Mouse (Mus musculus) lung, postnatal 0 days (tissue): ENCODE measurements at regions not wholly inside any gene's neighbourhood (a gene's known extent, or its start where the extent isn't known, plus 50 kb on each side); places are given as distances from the start of the nearest gene placed in this dataset.

Source experiments
- ATAC-seq: fragments of 200-750 bp; cut with Nextera tagmentation; 2 replicates; pipeline ENCODE4 v1.8.0; 2017; ENCODE audit warnings: moderate library complexity
- DNase-seq: peaks from one replicate; pipeline ENCODE4 v3.0.0-alpha.2; 2016; ENCODE audit warnings: low spot score
- H3K27ac ChIP-seq: fragments of 300-500 bp; sonication (generic); 2 replicates; pipeline ENCODE4 v1.5.1; 2014; ENCODE audit warnings: antibody characterized with exemption, mild to moderate bottlenecking, low read length, mixed read lengths
- H3K27me3 ChIP-seq: fragments of 300-500 bp; sonication (generic); replicated peaks from 2 replicates; pipeline ENCODE4 v1.6.1; 2014; ENCODE audit warnings: low read length, mixed read lengths; ENCODE audit not compliant: insufficient read depth
- H3K36me3 ChIP-seq: fragments of 300-500 bp; sonication (generic); 2 replicates; pipeline ENCODE4 v1.6.1; 2014; ENCODE audit warnings: low read length, mixed read lengths; ENCODE audit not compliant: insufficient read depth
- H3K4me1 ChIP-seq: fragments of 300-500 bp; sonication (generic); 2 replicates; pipeline ENCODE4 v1.6.1; 2014; ENCODE audit warnings: antibody characterized with exemption, low read depth, low read length, mixed read lengths; ENCODE audit not compliant: insufficient read depth
- H3K4me2 ChIP-seq: fragments of 300-500 bp; sonication (generic); replicated peaks from 2 replicates; pipeline ENCODE4 v1.6.1; 2014; ENCODE audit warnings: low read depth, mild to moderate bottlenecking, low read length, moderate library complexity, mixed read lengths
- H3K4me3 ChIP-seq: fragments of 300-500 bp; sonication (generic); 2 replicates; pipeline ENCODE4 v1.5.1; 2014; ENCODE audit warnings: low read depth, low read length
- H3K9ac ChIP-seq: fragments of 300-500 bp; sonication (generic); replicated peaks from 2 replicates; pipeline ENCODE4 v1.6.1; 2014; ENCODE audit warnings: low read depth, mild to moderate bottlenecking
- H3K9me3 ChIP-seq: fragments of 300-500 bp; sonication (generic); 2 replicates; pipeline ENCODE4 v1.6.1; 2016; ENCODE audit warnings: low read length, mixed read lengths
- CTCF ChIP-seq: IDR thresholded peaks from 2 replicates; pipeline ENCODE4 v1.5.1; 2016; ENCODE audit warnings: antibody characterized with exemption, mild to moderate bottlenecking
- EP300 ChIP-seq: IDR thresholded peaks from 2 replicates; pipeline ENCODE4 v1.6.1; 2016; ENCODE audit warnings: antibody characterized with exemption, mild to moderate bottlenecking, control low read depth
- whole genome bisulfite sequencing: fragments of 180-500 bp; shearing (Covaris S2); extraction: QIAGEN DNeasy Blood & Tissue Kit; methylation state at CpG from one replicate; pipeline ENCODE4 v1.1.7; 2014; 5-methylcytosine and 5-hydroxymethylcytosine counted together

GRCm38 (mm10) chr11:7561437-7561836 lies 347.7 kb upstream of the Igfbp3 start:
- TF ChIP-seq EP300 (no peak), CTCF (no peak)
- Histone ChIP-seq H3K9me3 (no peaks in the 10 kb centered on the region), H3K9ac (no peak overlapping the region), H3K4me1 (no peaks in the 10 kb centered on the region), H3K36me3 (no peaks in the 10 kb centered on the region), H3K4me2 (no peak overlapping the region), H3K27me3 (no peaks in the 10 kb centered on the region), H3K4me3 (no peak overlapping the region), H3K27ac (no peak overlapping the region)
- 57% methylated on average over 1 of the region's 1 CpGs for WGBS
- ATAC-seq (no peak), DNase-seq (no peak)

- no peak for ATAC-seq
- no peaks in the 10 kb centered on the region for H3K4me1 ChIP-seq
- H3K27ac ChIP-seq: no peak overlapping the region
- no peak overlapping the region for H3K4me2 ChIP-seq
- no peaks in the 10 kb centered on the region for H3K27me3 ChIP-seq
- H3K9me3 ChIP-seq: no peaks in the 10 kb centered on the region
- H3K9ac ChIP-seq: no peak overlapping the region
- peak; percentile 25 for DNase-seq
- H3K36me3 ChIP-seq: no peaks in the 10 kb centered on the region
- 49% methylated on average over 6 of the region's 6 CpGs for WGBS
- no peak overlapping the region for H3K4me3 ChIP-seq
- no peak for TF ChIP-seq CTCF
- no peak for TF ChIP-seq EP300
Measured at GRCm38 (mm10) chr11:7555613-7556274, 342.0 kb upstream of the Igfbp3 start.

DNA sequence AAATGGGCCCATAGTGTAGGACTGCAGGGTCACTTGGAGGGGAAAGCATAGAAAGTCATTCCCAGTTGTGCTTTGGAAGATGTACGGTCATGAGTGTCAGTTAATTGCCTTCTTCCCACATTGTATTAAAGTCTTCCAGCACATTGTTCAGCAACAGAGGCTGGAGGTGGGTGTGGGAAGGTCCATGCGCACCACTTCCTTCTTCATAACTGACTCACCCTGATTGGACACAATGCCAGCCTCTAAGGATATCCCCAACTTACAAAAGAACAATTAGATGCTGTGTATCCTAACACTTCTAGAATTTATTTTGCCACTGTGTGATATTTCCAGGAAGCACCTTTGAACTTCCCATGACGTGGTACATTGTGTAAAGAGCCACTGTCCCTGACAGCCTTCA lies 338.4 kb upstream of the Igfbp3 start:
- DNase-seq (peak; percentile 5), ATAC-seq (peak; percentile 46)
- H3K4me1 ChIP-seq: no peaks in the 10 kb centered on the region
- no peak for TF ChIP-seq CTCF
- peak; percentile 59; the same call in 1 of the 2 replicates for TF ChIP-seq EP300
- no peak overlapping the region for H3K27ac ChIP-seq
- WGBS: 60% methylated on average over 3 of the region's 3 CpGs
- no peaks in the 10 kb centered on the region for H3K27me3 ChIP-seq
- no peaks in the 10 kb centered on the region for H3K36me3 ChIP-seq
- no peaks in the 10 kb centered on the region for H3K9me3 ChIP-seq
- H3K4me3 ChIP-seq: no peak overlapping the region
- H3K4me2 ChIP-seq: no peak overlapping the region
- no peak overlapping the region for H3K9ac ChIP-seq

GRCm38 (mm10) chr11:7547796-7548195 lies 334.1 kb upstream of the Igfbp3 start:
- 55% methylated on average over 2 of the region's 2 CpGs for WGBS
- no peaks in the 10 kb centered on the region for H3K9me3 ChIP-seq
- H3K4me2 ChIP-seq: no peak overlapping the region
- H3K27ac ChIP-seq: no peak overlapping the region
- TF ChIP-seq EP300: no peak
- TF ChIP-seq CTCF: no peak
- DNase-seq: no peak
- no peak for ATAC-seq
- no peak overlapping the region for H3K4me3 ChIP-seq
- no peaks in the 10 kb centered on the region for H3K36me3 ChIP-seq
- no peak overlapping the region for H3K9ac ChIP-seq
- no peaks in the 10 kb centered on the region for H3K4me1 ChIP-seq
- H3K27me3 ChIP-seq: no peaks in the 10 kb centered on the region

- Histone ChIP-seq H3K9me3 (no peaks in the 10 kb centered on the region), H3K4me3 (no peak overlapping the region), H3K36me3 (no peaks in the 10 kb centered on the region), H3K9ac (no peak overlapping the region), H3K27me3 (no peaks in the 10 kb centered on the region), H3K4me2 (no peak overlapping the region), H3K4me1 (no peaks in the 10 kb centered on the region), H3K27ac (no peak overlapping the region)
- ATAC-seq (no peak), DNase-seq (no peak)
- 46% methylated on average over 2 of the region's 2 CpGs for WGBS
- TF ChIP-seq CTCF (no peak), EP300 (no peak)
Measured at GRCm38 (mm10) chr11:7545621-7546020, 331.9 kb upstream of the Igfbp3 start.

GRCm38 (mm10) chr11:7534590-7534989 lies 320.9 kb upstream of the Igfbp3 start:
- no peak for TF ChIP-seq EP300
- TF ChIP-seq CTCF: no peak
- no peak overlapping the region for H3K4me2 ChIP-seq
- no peaks in the 10 kb centered on the region for H3K9me3 ChIP-seq
- H3K27me3 ChIP-seq: no peaks in the 10 kb centered on the region
- no peak for DNase-seq
- H3K36me3 ChIP-seq: no peaks in the 10 kb centered on the region
- H3K4me3 ChIP-seq: no peak overlapping the region
- no peak overlapping the region for H3K27ac ChIP-seq
- ATAC-seq: no peak
- 46% methylated on average over 2 of the region's 2 CpGs for WGBS
- no peak overlapping the region for H3K9ac ChIP-seq
- H3K4me1 ChIP-seq: no peaks in the 10 kb centered on the region

DNA sequence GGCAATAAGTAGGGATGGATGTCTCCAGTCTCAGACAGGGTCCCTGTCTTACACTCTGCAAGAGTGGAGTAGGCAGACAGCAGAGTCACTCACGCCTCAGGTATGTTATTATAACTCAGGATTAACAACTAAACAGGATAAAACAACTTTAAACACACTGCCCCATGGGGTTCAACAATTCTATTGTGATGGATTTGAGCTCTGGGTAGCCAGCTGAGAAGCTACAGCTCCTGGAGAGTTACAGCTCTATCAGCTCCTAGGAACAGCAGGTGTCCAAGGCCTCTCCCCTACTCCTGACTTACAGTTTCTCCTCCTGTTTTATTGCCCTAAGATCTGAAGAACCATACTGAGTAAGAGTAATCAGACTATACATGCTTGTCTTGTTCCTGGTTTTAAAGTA lies 319.6 kb upstream of the Igfbp3 start:
- no peaks in the 10 kb centered on the region for H3K9me3 ChIP-seq
- H3K27me3 ChIP-seq: no peaks in the 10 kb centered on the region
- no peak for DNase-seq
- no peak overlapping the region for H3K4me2 ChIP-seq
- ATAC-seq: no peak
- no peaks in the 10 kb centered on the region for H3K4me1 ChIP-seq
- WGBS: 48% methylated on average over 1 of the region's 1 CpGs
- H3K36me3 ChIP-seq: no peaks in the 10 kb centered on the region
- H3K27ac ChIP-seq: no peak overlapping the region
- no peak overlapping the region for H3K9ac ChIP-seq
- TF ChIP-seq CTCF: no peak
- TF ChIP-seq EP300: no peak
- no peak overlapping the region for H3K4me3 ChIP-seq
